Mouse (Mus musculus): ENCODE measurements around the gene Ahsg. TPM values are rescaled to one million over a fixed set of nuclear protein-coding genes. Genes with fewer than 3 reads are reported as not detected.

Gene Ahsg
- total and polyA plus RNA-seq, 2 experiments from 2014 or later, result 11.1 to 62.1 TPM

DNA sequence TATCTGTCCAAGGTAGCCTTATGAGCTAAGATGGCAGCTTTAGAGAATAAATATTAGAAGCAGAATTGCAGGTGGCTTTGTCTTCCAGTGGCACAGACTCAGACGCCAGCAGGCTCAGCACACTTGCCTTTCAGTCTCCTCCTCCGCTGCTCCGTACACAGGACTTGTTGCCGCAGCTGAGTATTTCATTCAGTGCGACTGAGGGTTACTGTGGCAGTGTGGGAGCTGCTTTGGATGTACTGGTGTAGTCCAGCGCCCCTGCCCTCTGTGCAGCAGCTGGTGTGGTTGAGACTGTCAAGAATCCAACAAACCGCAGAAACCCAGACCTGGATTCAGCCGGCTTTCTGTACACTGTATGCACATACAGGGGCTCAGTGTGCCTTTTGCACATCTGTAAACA lies 18.7 kb upstream of the Ahsg start:
- WGBS, result 93% methylated on average over 8 of the region's 8 CpGs
- H3K27me3 ChIP-seq (ENCODE audit: control insufficient read depth, insufficient read depth, low read length), result no peaks in the 10 kb centered on the region
- H3K9me3 ChIP-seq (replicated peaks; ENCODE audit: control insufficient read depth, low read length), result no peaks in the 10 kb centered on the region
- H3K9ac ChIP-seq (replicated peaks; ENCODE audit: low read depth, low read length), result no peak overlapping the region
- ATAC-seq (ENCODE audit: insufficient read depth, low read depth) (no peak), DNase-seq (ENCODE audit: low spot score) (no peak)
- no peak overlapping the region for H3K27ac ChIP-seq (ENCODE audit: low read depth)
- H3K4me3 ChIP-seq (ENCODE audit: low read depth, low read length), result no peak overlapping the region
- H3K36me3 ChIP-seq (replicated peaks; ENCODE audit: control insufficient read depth, insufficient read depth, low read length), result peaks cover 63% of the 10 kb centered on the region
- no peak for TF ChIP-seq EP300 (IDR thresholded peaks at IDR 0.05; ENCODE audit: low read depth)
- TF ChIP-seq CTCF (IDR thresholded peaks at IDR 0.05; ENCODE audit: low read depth), result no peak
- H3K4me2 ChIP-seq (ENCODE audit: low read depth, low read length), result no peak overlapping the region
- H3K4me1 ChIP-seq (ENCODE audit: control insufficient read depth, insufficient read depth), result no peaks in the 10 kb centered on the region

DNA sequence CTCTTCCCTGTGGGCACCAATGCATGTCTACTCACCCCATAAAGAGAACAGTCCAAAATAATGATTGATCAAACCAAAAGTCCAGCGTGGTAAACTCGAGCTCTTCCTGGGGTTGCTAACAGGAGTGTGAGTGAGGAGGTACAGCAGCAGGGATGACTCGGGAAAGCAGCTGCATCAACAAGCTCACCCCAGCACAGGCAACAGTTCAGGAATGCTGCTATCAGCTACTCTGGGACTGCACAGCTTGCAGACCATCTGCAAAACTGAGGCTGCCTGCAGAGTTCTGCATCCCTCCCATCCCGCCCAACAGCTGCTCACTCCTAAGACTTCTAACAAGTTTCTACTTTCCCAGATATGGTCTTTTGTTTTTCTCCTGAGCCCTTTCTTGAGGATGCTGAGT lies 17.7 kb upstream of the Ahsg start:
- no peak overlapping the region for H3K4me2 ChIP-seq (ENCODE audit: low read depth, low read length)
- H3K9me3 ChIP-seq (replicated peaks; ENCODE audit: control insufficient read depth, low read length), result no peaks in the 10 kb centered on the region
- no peak for TF ChIP-seq CTCF (IDR thresholded peaks at IDR 0.05; ENCODE audit: low read depth)
- no peak for TF ChIP-seq EP300 (IDR thresholded peaks at IDR 0.05; ENCODE audit: low read depth)
- DNase-seq (ENCODE audit: low spot score), result no peak
- H3K27ac ChIP-seq (ENCODE audit: low read depth), result no peak overlapping the region
- no peak for ATAC-seq (ENCODE audit: insufficient read depth, low read depth)
- no peak overlapping the region for H3K4me3 ChIP-seq (ENCODE audit: low read depth, low read length)
- no peaks in the 10 kb centered on the region for H3K27me3 ChIP-seq (ENCODE audit: control insufficient read depth, insufficient read depth, low read length)
- WGBS, result 49% methylated on average over 4 of the region's 4 CpGs
- no peak overlapping the region for H3K9ac ChIP-seq (replicated peaks; ENCODE audit: low read depth, low read length)
- peaks cover 53% of the 10 kb centered on the region for H3K36me3 ChIP-seq (replicated peaks; ENCODE audit: control insufficient read depth, insufficient read depth, low read length)
- no peaks in the 10 kb centered on the region for H3K4me1 ChIP-seq (ENCODE audit: control insufficient read depth, insufficient read depth)

DNA sequence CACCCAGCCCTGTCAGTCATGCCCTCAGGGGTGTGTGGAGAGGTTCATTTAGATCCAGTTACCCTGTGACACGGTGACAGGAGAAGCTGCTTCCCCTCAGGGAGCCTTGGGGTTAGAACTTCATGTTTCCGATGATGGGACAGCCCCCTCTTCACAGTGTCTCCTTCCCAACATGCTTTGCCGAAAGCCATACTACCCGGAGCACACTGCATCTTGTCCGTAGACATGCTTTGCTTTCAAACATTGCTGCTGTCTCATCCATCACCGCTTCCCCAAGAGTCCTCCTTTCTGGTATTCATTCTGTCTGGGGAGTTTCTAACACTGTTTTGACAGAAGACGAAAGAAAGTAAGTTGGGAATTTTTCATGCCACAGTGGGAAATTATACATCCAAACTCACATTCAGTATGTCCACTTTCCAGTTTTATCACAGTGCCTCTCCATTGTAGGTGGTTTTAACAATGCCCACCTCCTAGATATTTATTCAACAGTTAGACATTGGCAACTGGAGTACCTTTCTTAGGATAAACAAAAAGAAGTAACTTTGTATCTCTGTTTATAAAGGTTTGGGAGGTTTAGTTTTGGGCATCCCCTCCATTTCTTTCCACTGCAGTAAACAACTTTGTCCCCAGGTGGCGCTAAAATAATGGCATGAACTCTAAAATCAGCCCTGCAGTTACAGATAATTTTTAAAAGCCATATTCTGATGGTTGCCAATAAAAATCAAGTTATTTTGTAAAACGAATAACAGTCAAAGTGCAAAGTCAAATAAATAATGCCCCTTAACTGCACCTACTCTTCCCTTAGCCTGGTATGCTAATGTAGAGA lies 14.6 kb upstream of the Ahsg start:
- Histone ChIP-seq H3K27ac (ENCODE audit: low read depth) (no peak overlapping the region), H3K36me3 (replicated peaks; ENCODE audit: control insufficient read depth, insufficient read depth, low read length) (peaks cover 23% of the 10 kb centered on the region), H3K4me1 (ENCODE audit: control insufficient read depth, insufficient read depth) (no peaks in the 10 kb centered on the region), H3K4me3 (ENCODE audit: low read depth, low read length) (no peak overlapping the region), H3K9ac (replicated peaks; ENCODE audit: low read depth, low read length) (no peak overlapping the region), H3K27me3 (ENCODE audit: control insufficient read depth, insufficient read depth, low read length) (no peaks in the 10 kb centered on the region), H3K4me2 (ENCODE audit: low read depth, low read length) (no peak overlapping the region), H3K9me3 (replicated peaks; ENCODE audit: control insufficient read depth, low read length) (no peaks in the 10 kb centered on the region)
- DNase-seq (ENCODE audit: low spot score) (no peak), ATAC-seq (ENCODE audit: insufficient read depth, low read depth) (no peak)
- TF ChIP-seq EP300 (IDR thresholded peaks at IDR 0.05; ENCODE audit: low read depth) (no peak), CTCF (IDR thresholded peaks at IDR 0.05; ENCODE audit: low read depth) (peak; percentile 71)
- WGBS, result 45% methylated on average over 9 of the region's 9 CpGs

DNA sequence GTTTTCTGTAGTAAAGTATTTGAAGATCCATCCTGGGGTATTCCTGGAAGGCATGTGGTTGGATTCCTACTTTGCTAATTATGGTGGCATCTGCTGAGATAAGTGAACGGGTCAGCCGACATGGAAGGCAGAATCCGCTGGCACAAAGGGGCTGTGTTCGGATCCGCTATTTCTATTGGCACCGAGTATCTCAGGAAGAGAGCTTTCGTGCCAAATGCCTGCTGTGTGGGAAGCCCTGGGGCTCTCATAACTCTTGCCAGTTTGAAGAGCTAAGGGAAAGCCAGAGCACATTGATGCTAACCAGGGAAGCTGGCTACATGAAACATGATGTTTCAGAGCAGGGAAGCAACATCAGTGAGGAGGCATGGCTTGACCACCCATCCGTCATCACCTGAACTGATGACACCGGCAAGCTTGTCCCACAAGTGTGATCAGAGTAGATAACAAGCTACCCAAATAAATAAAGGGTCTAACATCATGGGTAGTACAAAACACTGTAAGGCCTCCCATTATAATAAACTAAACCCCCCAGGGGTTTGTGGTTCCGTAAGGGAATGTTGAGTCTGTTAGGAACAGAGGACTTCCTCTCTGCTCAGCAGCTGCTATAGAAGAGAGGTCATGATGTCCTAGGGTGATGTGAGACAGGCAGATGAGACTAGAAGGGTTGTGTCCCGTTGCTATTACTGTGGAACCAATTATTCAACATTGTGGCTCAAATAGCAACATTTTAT lies 13.3 kb upstream of the Ahsg start:
- no peaks in the 10 kb centered on the region for H3K4me1 ChIP-seq (ENCODE audit: control insufficient read depth, insufficient read depth)
- ATAC-seq (ENCODE audit: insufficient read depth, low read depth), result no peak
- no peak for DNase-seq (ENCODE audit: low spot score)
- TF ChIP-seq CTCF (IDR thresholded peaks at IDR 0.05; ENCODE audit: low read depth), result no peak
- TF ChIP-seq EP300 (IDR thresholded peaks at IDR 0.05; ENCODE audit: low read depth), result no peak
- whole genome bisulfite sequencing, result 59% methylated on average over 11 of the region's 11 CpGs
- no peak overlapping the region for H3K9ac ChIP-seq (replicated peaks; ENCODE audit: low read depth, low read length)
- no peak overlapping the region for H3K4me3 ChIP-seq (ENCODE audit: low read depth, low read length)
- H3K9me3 ChIP-seq (replicated peaks; ENCODE audit: control insufficient read depth, low read length), result no peaks in the 10 kb centered on the region
- H3K27me3 ChIP-seq (ENCODE audit: control insufficient read depth, insufficient read depth, low read length), result no peaks in the 10 kb centered on the region
- H3K4me2 ChIP-seq (ENCODE audit: low read depth, low read length), result no peak overlapping the region
- peaks cover 9% of the 10 kb centered on the region; the same call in 1 of the 2 replicates for H3K36me3 ChIP-seq (replicated peaks; ENCODE audit: control insufficient read depth, insufficient read depth, low read length)
- no peak overlapping the region for H3K27ac ChIP-seq (ENCODE audit: low read depth)

DNA sequence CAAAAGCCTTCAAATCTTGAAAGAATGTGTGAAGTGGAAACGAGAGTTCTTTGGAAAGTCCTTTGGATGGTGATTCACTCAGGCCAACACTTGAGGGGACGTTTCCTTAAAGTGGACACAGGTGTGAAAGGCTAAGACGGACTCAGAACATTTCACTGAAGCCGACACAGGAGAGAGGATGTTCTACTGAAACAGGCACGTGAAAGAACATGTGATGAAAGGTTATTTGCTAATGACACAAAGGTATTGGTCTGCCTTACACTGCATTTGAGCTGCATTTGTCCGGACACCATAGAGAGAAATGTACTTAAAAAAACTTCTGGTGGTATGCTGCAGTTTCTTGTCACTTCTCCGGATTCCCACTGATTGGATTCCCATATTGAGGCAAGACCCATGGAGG lies 12.4 kb upstream of the Ahsg start:
- ATAC-seq (ENCODE audit: insufficient read depth, low read depth) (no peak), DNase-seq (ENCODE audit: low spot score) (no peak)
- TF ChIP-seq EP300 (IDR thresholded peaks at IDR 0.05; ENCODE audit: low read depth) (no peak), CTCF (IDR thresholded peaks at IDR 0.05; ENCODE audit: low read depth) (no peak)
- Histone ChIP-seq H3K4me1 (ENCODE audit: control insufficient read depth, insufficient read depth) (no peaks in the 10 kb centered on the region), H3K4me3 (ENCODE audit: low read depth, low read length) (no peak overlapping the region), H3K9ac (replicated peaks; ENCODE audit: low read depth, low read length) (no peak overlapping the region), H3K4me2 (ENCODE audit: low read depth, low read length) (no peak overlapping the region), H3K27ac (ENCODE audit: low read depth) (no peak overlapping the region), H3K9me3 (replicated peaks; ENCODE audit: control insufficient read depth, low read length) (no peaks in the 10 kb centered on the region), H3K27me3 (ENCODE audit: control insufficient read depth, insufficient read depth, low read length) (no peaks in the 10 kb centered on the region), H3K36me3 (replicated peaks; ENCODE audit: control insufficient read depth, insufficient read depth, low read length) (no peaks in the 10 kb centered on the region; the same call in 1 of the 2 replicates)
- WGBS, result 70% methylated on average over 7 of the region's 7 CpGs
